Mouse (Mus musculus) neural tube, embryonic 11.5 days (tissue): ENCODE measurements at regions not wholly inside any gene's neighbourhood (a gene's known extent, or its start where the extent isn't known, plus 50 kb on each side); places are given as distances from the start of the nearest gene placed in this dataset.

Experiments used
- ATAC-seq: fragments of 200-750 bp; cut with Nextera tagmentation; 2 replicates; pipeline ENCODE4 v1.8.0; 2017; ENCODE audit warnings: moderate number of reproducible peaks, mild to moderate bottlenecking, moderate TSS enrichment, moderate library complexity; ENCODE audit not compliant: insufficient read depth, low FRiP score, low TSS enrichment
- DNase-seq: peaks from one replicate; pipeline ENCODE4 v3.0.0-alpha.2; 2015; ENCODE audit warnings: low spot score
- H3K27ac ChIP-seq: fragments of 300-500 bp; sonication (generic); 2 replicates; pipeline ENCODE4 v1.5.1; 2014; ENCODE audit warnings: low read depth, mild to moderate bottlenecking, low read length
- H3K27me3 ChIP-seq: fragments of 300-500 bp; sonication (generic); 2 replicates; pipeline ENCODE4 v1.6.1; 2014; ENCODE audit warnings: mild to moderate bottlenecking, low read length, mixed read lengths; ENCODE audit not compliant: control insufficient read depth, insufficient read depth
- H3K36me3 ChIP-seq: fragments of 300-500 bp; sonication (generic); 2 replicates; pipeline ENCODE4 v1.6.1; 2014; ENCODE audit warnings: mild to moderate bottlenecking, low read length, moderate library complexity, mixed read lengths; ENCODE audit not compliant: control insufficient read depth, insufficient read depth
- H3K4me1 ChIP-seq: fragments of 300-500 bp; sonication (generic); 2 replicates; pipeline ENCODE4 v1.6.1; 2014; ENCODE audit warnings: low read length, mixed read lengths; ENCODE audit not compliant: control insufficient read depth, insufficient read depth
- H3K4me2 ChIP-seq: fragments of 300-500 bp; sonication (generic); 2 replicates; pipeline ENCODE4 v1.6.1; 2014; ENCODE audit warnings: low read depth, mild to moderate bottlenecking, moderate library complexity
- H3K4me3 ChIP-seq: fragments of 300-500 bp; sonication (generic); 2 replicates; pipeline ENCODE4 v1.5.1; 2014; ENCODE audit warnings: low read depth, low read length
- H3K9ac ChIP-seq: fragments of 300-500 bp; sonication (generic); 2 replicates; pipeline ENCODE4 v1.6.1; 2014; ENCODE audit warnings: mild to moderate bottlenecking, low read length
- H3K9me3 ChIP-seq: fragments of 300-500 bp; sonication (generic); 2 replicates; pipeline ENCODE4 v1.6.1; 2016; ENCODE audit warnings: low read length; ENCODE audit not compliant: control insufficient read depth
- WGBS: fragments of 180-500 bp; shearing (Covaris S2); extraction: QIAGEN DNeasy Blood & Tissue Kit; methylation state at CpG from one replicate; pipeline ENCODE4 v1.1.7; 2014; 5-methylcytosine and 5-hydroxymethylcytosine counted together

DNA sequence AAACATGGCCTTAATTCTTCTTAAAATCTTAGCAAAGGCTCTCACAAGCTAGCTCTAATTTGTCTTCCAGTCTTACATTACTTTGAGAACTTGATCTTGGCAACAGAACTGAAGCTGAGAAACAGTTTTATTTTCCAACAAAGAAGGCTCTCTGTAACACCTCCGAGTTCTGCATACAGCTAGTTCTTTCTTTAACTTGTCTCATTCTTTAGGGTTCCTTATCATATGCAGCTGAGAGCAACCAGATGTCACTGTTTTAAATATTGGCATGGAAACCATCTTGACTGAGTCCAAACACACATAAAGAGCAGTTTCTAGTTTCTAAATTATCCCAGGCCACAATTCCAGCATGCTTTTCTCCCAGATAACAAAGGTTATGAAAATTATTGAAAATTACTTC lies 969.9 kb downstream of the Diaph3 start:
- no peak overlapping the region for H3K27ac ChIP-seq
- DNase-seq (no peak), ATAC-seq (no peak)
- no peak overlapping the region for H3K9ac ChIP-seq
- WGBS, result 73% methylated on average over 1 of the region's 1 CpGs
- H3K36me3 ChIP-seq, result no peaks in the 10 kb centered on the region
- no peaks in the 10 kb centered on the region for H3K27me3 ChIP-seq
- no peaks in the 10 kb centered on the region for H3K4me1 ChIP-seq
- H3K9me3 ChIP-seq, result no peaks in the 10 kb centered on the region
- no peak overlapping the region for H3K4me2 ChIP-seq
- no peak overlapping the region for H3K4me3 ChIP-seq

GRCm38 (mm10) chr14:86159151-86159550 lies 981.9 kb downstream of the Diaph3 start:
- Histone ChIP-seq H3K4me3 (no peak overlapping the region), H3K9me3 (no peaks in the 10 kb centered on the region), H3K9ac (no peak overlapping the region), H3K4me1 (no peaks in the 10 kb centered on the region), H3K4me2 (no peak overlapping the region), H3K36me3 (no peaks in the 10 kb centered on the region), H3K27ac (no peak overlapping the region), H3K27me3 (no peaks in the 10 kb centered on the region)
- DNase-seq (no peak), ATAC-seq (no peak)
- WGBS, result 87% methylated on average over 10 of the region's 10 CpGs

DNA sequence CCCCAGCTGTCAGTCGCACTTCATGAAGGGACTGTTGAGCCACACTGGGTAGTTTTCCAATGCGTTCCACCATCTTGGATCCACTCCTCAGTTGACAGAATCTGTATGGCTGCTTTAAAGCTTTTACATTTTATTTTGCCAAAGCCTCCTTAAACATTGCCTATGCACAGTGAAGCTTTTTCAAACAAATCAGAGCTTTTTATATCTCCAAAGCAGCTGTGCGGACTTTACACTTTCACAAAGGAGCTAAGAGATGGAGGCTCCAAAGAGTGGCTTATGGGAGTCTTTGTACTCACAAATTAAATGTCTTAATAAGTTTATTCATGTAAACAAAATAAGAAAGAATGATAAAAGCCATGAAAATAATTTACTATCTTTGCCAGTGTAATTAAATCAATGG lies 986.3 kb downstream of the Diaph3 start:
- ATAC-seq, result no peak

DNA sequence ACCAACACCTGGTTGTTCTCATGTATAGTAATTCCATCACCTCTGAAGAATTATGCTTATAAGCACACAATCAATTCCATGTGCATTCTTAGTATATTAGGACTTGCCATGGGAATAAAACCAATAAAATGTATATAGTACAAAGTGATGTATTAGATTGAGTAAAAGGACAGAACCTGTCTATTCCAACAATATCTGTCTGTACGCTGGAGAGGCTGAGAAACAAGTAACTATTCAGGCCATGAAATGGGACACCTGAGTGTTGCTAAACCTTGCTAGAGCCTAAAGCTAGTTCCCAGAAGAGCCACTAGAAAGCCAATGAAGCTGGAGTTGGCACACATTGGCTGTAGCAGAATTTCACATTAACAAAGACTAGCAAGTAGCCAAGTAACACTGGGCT lies 989.8 kb downstream of the Diaph3 start:
- Histone ChIP-seq H3K27me3 (no peaks in the 10 kb centered on the region), H3K27ac (no peak overlapping the region), H3K9ac (no peak overlapping the region), H3K4me3 (no peak overlapping the region), H3K9me3 (no peaks in the 10 kb centered on the region), H3K4me2 (no peak overlapping the region), H3K36me3 (no peaks in the 10 kb centered on the region), H3K4me1 (no peaks in the 10 kb centered on the region)
- WGBS, result 88% methylated on average over 1 of the region's 1 CpGs
- no peak for DNase-seq
- no peak for ATAC-seq

More for the DNA sequence above, 986.3 kb downstream of the Diaph3 start:
- Histone ChIP-seq H3K27ac (no peak overlapping the region), H3K4me2 (no peak overlapping the region), H3K9me3 (no peaks in the 10 kb centered on the region), H3K4me1 (no peaks in the 10 kb centered on the region), H3K27me3 (no peaks in the 10 kb centered on the region), H3K36me3 (no peaks in the 10 kb centered on the region), H3K9ac (no peak overlapping the region), H3K4me3 (no peak overlapping the region)
- DNase-seq, result no peak
- WGBS, result 91% methylated on average over 3 of the region's 3 CpGs

DNA sequence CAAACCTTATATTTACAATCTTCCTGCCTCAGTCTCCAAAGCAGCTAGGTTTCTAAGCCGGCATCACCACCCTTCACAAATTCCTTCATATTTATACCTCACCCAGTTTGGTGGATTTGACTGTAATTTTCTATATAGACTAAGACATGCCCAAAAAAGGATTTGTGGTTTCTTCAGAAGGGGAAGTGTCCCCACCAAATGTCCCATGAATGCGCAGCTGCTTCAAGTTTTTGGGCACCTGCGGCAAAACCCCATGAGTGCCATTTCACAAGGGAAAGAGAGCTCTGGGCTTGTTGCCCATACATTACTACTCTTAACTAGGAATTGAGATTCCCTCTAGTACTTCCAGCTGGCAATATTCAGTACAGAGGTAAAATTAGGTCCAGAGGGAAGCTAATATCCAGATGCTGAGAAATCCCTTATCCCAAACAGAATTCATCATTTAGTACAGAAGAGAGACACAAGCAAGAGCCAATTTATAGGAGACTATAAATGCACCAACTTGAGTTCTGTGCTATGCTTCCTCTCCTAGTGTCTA lies 990.6 kb downstream of the Diaph3 start:
- no peak overlapping the region for H3K27ac ChIP-seq
- 98% methylated on average over 3 of the region's 3 CpGs for WGBS

GRCm38 (mm10) chr14:86115254-86116057 lies 1025.6 kb downstream of the Diaph3 start:
- WGBS, result 74% methylated on average over 4 of the region's 4 CpGs
- Histone ChIP-seq H3K36me3 (no peaks in the 10 kb centered on the region), H3K4me3 (no peak overlapping the region), H3K9me3 (no peaks in the 10 kb centered on the region), H3K27me3 (no peaks in the 10 kb centered on the region), H3K9ac (no peak overlapping the region), H3K4me1 (no peaks in the 10 kb centered on the region), H3K4me2 (no peak overlapping the region), H3K27ac (no peak overlapping the region)
- DNase-seq (no peak), ATAC-seq (no peak)

More for the DNA sequence above, 990.6 kb downstream of the Diaph3 start:
- Histone ChIP-seq H3K9ac (no peak overlapping the region), H3K27me3 (no peaks in the 10 kb centered on the region), H3K36me3 (no peaks in the 10 kb centered on the region), H3K9me3 (no peaks in the 10 kb centered on the region), H3K4me3 (no peak overlapping the region), H3K4me1 (no peaks in the 10 kb centered on the region), H3K4me2 (no peak overlapping the region)
- DNase-seq (no peak), ATAC-seq (no peak)

DNA sequence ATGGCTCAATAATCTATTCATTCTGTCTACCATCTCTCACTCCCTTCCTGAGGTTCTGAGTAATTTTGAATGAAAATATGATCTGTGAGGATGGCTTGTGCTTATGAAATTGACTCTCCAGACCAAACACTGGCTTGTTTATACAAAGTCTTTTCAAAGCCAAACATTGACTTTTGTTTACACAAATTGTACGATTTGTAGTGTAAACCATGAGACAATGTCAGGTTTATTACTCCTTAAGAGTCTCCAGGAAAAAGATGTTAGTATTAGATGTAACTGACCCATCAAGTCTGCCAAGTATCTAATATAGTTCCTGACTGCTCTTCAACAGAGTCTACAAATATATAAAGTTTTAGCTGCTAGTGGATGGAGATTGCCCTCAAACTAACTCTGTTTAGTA lies 1039.5 kb downstream of the Diaph3 start:
- no peak overlapping the region for H3K27ac ChIP-seq
- WGBS, result 89% methylated on average over 1 of the region's 1 CpGs

DNA sequence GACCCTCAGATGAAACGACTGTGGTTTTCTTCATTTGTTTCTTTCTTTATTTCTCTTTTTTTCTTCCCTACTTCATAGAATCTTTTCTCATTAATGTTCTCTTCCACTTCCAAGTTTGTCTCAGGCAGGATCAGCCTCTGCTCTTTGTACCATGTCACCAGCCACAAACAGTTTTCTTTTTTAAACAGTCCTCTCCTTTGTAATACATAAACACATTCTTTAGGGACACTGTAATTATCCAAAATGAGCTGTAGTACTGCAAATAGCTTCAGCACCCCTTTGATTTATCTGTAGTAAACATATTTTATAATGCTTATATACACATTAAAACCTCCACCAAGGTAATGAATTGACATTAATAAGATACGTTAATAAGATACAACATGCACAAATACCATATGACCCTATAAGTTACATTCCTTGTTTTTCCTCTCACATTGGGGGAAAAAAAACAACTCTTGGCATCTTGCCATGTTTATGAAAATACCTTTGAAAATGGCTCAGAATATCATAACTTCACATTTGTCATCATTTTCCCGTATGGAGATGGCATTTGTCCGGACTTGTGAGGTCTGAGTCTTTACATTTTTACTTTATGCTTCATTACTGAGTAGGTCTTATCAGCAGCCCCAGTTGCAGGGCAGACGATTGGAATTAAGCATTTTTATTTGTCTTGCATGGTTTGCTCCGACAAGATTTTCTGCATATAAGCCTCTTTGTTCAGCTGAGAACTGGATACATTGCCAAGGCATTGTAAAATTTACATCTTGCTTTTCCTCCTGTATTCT lies 1070.5 kb downstream of the Diaph3 start:
- Histone ChIP-seq H3K4me1 (no peaks in the 10 kb centered on the region), H3K4me2 (no peak overlapping the region), H3K36me3 (no peaks in the 10 kb centered on the region), H3K9me3 (no peaks in the 10 kb centered on the region), H3K27me3 (no peaks in the 10 kb centered on the region), H3K4me3 (no peak overlapping the region), H3K27ac (no peak overlapping the region), H3K9ac (no peak overlapping the region)
- ATAC-seq (no peak), DNase-seq (no peak)
- WGBS, result 90% methylated on average over 6 of the region's 6 CpGs

More for the DNA sequence above, 1039.5 kb downstream of the Diaph3 start:
- no peak overlapping the region for H3K9ac ChIP-seq
- no peak for DNase-seq
- H3K4me2 ChIP-seq, result no peak overlapping the region
- no peaks in the 10 kb centered on the region for H3K9me3 ChIP-seq
- H3K27me3 ChIP-seq, result no peaks in the 10 kb centered on the region
- H3K36me3 ChIP-seq, result no peaks in the 10 kb centered on the region
- no peak for ATAC-seq
- H3K4me3 ChIP-seq, result no peak overlapping the region
- H3K4me1 ChIP-seq, result no peaks in the 10 kb centered on the region
